Mouse (Mus musculus) A20 (cell line): ENCODE results near the gene Msrb1.
A peak's percentile ranks its signal among the peaks of the same experiment; 100 is the strongest.

Experiments
- DNase-seq: peaks from one replicate; pipeline ENCODE4 v3.0.0-alpha.2; 2011; ENCODE audit warnings: low read depth, low spot score

Msrb1 gene

DNA sequence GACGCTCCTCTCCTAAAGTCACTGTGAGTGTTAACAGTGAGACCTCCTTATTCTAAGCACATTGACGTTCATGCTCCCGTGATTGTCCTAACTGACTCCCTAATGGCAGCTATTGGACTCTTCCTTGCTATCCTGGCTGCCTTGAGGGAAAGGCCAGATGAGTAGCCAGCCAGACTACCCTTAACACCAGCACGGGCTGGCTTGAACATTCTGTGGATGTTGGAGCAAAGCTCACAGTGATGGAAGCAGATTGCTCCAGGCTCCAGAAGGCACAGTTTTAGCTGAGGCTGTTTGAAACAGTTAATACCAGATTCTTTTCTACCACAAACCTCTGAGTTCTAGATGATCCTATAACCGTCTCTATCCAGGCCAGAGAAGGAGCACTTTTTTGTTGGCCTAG lies 7.5 kb downstream of the Msrb1 start:
- no peak for DNase-seq

DNA sequence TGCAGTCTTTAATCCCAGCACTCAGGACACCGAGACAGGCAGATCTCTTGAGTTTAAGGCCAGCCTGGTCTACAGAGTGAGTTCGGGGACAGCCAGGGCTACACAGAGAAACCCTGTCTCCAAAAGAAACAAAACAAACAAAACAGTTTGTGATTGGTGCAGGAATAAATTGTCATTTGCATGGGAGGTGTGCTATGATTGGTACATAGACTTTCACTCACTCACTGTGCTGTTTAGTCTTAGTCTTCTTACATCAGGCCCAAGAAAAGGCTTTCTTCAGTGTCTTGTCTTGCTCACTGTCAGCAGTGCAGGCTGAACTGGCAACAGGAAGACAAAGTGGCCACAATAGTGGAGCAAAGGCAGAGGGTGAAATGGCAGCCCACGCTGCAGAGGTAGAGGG lies 7.9 kb downstream of the Msrb1 start:
- no peak for DNase-seq

DNA sequence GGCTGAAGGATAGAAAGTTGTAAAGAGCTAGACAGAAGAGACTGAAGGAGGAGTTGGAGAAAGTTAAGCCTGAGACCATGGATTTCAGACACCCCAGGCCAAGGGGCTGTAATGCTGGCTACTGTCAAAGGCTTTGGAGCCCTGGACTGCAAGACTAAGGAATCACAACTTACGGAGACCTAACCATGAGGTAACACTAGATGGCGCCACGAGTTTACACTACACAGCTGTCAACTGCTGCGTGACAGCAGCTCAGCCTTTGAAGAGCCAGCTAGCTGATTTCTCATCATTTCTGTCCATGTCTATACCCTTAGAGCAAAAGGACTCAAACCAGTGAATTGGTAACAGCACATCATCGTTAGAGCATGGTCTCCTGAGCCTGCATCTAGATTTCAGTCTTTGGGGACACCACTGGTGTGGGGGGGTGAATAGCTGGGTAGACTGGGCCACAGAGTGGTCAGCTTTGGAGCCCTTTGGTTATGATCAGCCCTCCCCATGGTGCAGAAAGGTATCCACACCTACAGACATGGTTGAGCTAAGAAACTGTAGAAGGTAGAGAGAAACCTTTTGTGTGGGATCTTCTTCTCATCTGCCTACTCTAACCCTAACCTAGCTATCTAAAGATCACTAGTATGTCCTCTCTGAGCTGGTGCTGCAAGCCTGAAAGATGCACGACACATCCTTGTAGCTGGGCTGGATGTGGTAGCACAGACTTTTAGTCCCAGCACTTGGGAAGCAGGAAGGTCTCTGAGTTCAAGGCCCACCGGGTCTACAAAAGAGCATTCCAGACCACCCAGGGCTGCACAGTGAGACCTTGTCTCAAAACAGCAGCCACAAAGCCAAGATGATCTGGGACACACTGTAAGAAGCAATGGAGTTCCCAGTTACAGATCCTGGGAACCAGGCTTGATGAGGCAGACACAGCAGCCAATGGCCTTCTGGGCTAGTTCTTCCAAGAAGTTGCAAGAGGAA lies 9.4 kb downstream of the Msrb1 start:
- DNase-seq: peak; percentile 86

DNA sequence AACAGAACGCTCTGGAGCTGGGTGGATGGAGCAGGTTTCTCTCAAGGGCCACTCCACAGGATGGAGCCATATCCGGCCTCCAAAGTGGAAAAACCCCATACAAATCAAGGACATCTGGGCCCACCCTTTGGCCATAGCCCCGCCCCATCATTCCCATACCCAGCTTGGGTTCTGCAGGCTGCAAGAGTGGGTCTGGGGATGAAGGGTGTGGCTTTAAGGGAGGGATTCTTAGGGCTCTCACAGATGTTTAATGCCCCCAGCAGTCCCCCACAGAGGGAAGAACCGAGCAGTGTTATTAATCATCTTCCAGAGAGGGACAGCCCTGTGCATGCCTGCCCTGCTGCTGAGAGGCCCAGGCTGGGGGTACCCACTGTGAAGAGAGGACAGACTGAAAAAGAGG lies 10.5 kb downstream of the Msrb1 start:
- DNase-seq: no peak

DNA sequence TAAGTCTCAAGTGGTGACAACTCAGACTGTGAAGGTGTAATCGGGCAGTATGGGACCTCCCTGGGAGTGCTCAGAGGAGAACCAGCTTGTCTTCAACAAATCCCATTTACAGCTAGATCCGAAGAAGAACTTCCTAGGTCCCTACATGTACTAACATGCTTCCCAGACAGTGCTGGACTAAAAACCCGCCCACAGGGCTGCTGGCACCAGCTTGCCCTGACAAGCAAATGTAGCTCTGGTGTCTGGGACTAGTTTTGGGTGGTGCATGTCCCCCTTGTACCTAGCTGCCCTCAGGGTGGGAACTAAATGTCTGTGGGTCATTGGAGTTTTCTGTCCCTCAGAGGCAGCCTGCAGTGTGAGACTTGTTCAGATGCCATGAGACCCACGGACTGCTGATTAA lies 15.1 kb downstream of the Msrb1 start:
- no peak for DNase-seq

DNA sequence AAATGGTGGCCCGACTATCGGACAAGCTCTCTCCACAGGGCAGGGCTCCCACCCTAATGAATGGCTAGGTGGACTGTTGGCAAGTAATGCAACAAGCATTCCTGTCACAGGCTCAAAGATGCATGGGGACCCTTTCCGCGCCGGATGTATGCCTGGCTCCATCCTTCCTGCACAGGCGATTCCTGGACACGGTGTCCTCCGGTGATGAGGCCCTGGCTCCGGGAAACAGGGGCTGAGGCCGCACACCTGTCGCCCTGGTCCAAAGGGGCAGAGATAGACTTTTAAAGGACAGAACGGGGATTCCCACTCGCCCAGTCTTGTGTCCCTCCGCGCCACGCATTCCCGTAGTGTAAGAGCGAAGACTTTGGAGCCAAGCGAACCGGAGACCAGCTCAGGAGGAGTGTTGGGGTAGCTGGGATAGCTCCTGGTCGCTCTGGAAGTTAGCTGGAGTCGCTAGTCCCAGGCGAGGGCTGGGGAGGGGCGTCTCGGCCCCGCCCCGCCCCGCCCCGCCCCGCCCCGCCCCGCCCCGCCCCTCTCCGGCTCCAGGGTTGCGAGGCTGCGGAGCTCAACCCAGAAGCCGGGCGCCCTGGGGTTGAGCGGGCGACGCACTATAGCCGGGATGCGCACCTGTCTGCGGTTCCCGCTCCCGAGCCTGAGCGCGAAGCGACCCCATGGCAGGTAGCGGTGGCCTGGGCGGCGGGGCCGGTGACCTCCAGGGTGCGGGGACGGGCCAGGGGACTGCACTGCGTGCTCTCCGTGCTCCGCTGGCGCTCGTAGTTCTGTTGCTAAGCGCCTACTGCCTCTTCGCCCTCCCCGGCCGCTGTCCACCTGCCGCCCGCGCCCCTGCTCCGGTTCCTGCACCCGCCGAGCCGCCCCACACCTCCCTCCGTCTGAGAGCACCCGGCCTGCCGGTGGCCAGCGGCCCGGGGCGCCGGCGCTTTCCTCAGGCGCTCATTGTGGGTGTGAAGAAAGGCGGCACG lies 16.3 kb downstream of the Msrb1 start, which contains the start of gene Hs3st6:
Gene Hs3st6, plus strand, starts transcription at position 574 of the 980 bp plus-strand sequence.
- DNase-seq: peak; percentile 56

- no peak for DNase-seq
These were observed 21.0 kb downstream of the Msrb1 start for GRCm38 (mm10) chr17:24757394-24757793.

- DNase-seq: no peak
These were observed 24.7 kb downstream of the Msrb1 start for GRCm38 (mm10) chr17:24761121-24761520.

GRCm38 (mm10) chr17:24765016-24765905 lies 28.8 kb downstream of the Msrb1 start:
- DNase-seq: no peak

DNA sequence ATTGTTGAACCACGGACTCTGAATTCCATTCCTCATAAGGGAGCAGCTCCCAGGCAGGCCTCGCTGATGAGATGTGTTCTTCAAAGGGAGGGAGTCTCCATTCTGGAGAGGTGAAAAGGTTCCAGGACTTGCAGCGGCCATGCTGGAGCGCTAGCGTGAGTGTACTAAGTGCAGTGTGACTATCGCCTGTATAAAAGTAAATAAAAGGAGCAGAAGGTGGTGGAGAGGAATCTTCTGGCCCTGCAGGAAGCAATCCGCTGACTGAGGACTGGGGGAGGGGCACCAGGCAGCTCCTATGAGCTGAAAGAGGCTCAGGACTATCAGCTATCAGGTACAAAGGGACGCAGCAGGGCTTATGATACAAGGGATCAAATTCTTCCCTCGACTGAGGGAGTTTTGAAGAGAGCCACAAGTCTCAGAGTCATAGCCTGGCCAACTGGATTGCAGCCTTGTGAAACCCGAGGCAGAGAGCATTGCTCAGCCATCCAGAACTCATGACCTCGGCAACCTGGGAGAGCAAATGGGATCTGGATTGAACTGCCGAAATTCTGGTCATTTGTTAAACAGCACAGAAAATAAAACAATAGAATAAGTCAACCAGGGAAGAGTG lies 29.9 kb downstream of the Msrb1 start:
- no peak for DNase-seq

- DNase-seq: peak; percentile 87
These were observed 32.7 kb downstream of the Msrb1 start for GRCm38 (mm10) chr17:24769146-24769545.

DNA sequence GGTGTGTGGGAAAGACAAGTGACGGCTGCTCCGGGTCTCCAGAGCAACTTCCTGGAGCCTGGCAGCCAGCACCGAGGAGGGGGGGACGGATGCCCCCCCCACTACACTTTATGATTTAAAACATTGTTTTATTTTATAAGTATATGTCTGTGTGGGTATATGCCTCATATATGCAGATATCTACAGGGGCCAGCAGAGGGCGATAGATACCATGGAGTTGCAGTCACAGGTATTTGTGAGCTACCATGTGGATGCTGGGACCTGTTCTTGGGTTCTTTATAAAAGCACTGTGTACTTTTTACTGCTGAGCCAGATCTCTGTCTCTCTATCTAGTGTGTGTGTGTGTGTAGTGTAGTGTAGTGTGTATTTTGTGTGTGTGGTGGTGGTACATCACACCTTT lies 36.8 kb downstream of the Msrb1 start:
- DNase-seq: no peak

DNA sequence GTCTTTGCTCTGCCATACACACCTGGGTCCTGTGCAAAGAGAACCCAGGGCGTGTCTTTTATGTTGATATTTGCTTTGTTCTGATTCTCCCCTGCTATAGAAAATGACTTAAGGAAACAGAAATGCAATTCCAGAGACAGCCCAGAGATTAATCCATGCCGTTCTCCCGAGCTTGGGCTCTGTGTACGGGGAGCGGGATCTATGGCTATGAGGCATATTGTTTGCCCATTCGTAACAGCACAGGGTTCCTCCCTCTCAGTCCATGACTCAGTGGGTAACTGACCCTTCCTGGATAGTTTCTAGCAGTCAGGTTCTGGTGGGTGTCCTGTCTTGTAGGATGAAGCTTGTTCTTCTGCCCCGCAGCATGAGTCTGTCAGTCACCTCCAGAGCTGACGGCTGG lies 38.7 kb downstream of the Msrb1 start:
- no peak for DNase-seq

DNA sequence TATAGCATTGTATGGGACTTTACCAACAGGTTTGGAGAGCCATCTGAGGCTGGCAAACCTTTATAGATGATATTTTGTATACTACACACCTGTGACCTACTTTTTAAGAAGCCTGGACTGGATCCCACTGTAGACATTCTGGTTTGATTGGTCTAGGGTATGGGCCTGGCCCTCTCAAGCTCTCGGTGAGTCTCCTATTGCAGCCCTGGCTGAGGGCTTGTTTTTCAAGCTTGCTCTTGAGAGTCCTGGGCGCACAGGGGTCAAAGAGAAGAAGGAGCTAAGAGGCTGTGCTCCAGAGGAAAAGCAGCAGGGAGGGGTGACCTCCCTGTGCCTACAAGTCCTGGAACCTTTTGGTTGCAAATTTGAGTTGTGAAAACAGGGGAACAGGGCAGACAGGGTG lies 40.6 kb downstream of the Msrb1 start:
- DNase-seq: no peak

DNA sequence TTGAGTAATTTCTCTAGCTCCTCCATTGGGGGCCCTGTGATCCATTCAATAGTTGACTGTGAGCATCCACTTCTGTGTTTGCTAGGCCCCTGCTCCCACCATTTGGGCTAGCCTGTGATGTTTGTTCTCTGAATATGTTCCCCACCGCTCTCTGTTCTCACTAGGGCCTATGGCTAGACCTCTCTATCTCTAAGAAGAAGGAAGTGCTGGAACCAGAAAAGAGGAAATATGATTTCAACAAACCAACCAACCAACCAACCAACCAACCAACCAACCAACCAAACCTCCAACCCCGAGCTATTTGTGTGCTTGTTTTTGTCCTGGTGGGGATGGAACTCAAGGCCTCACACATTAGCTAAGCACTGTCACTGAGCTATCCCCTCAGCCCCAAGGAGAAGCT lies 44.4 kb downstream of the Msrb1 start:
- DNase-seq: peak; percentile 52

GRCm38 (mm10) chr17:24792190-24792589 lies 55.7 kb downstream of the Msrb1 start:
- DNase-seq: no peak
